Comparison of ENCODE assay signal across 14 mouse cellular contexts in the genomic region with DNA sequence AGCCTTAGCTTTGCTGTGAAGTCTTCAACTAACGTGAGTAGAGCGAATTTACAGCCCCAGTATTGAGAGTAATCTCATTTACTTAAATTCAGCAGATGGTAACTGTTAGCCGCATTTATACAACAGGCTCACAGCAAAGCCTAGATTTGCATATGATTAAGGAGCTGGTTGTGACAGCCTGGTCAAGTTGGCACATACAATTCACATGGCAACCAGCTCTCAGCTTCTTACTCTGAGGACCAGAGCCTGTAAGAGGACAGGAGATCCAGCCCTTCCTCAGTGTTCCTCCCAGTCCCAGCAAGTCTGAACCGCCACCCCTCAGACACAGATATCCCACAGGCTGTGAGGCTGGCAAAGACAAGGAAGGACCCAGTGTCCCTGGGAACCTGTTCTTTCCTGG.
DNase-seq lines count a peak whose midpoint lies in the region; ATAC-seq lines count a peak whose summit lies in the region.
"Had no signal": no experiment of that assay in that cellular context is flagged by ENCODE, and none has a peak within 500 bp of the region (broad histone marks: within the 10 kb centered on the region; RNA-seq: fewer than 3 reads in every experiment).

No protein-coding gene starts in this region.

- H3K36me3 ChIP-seq in hindbrain, embryonic 14.5 days (replicated peaks; ENCODE audit: control insufficient read depth, insufficient read depth): no peaks in the 10 kb centered on the region
- H3K36me3 ChIP-seq in hindbrain, embryonic 10.5 days: no peaks in the 10 kb centered on the region
- H3K36me3 ChIP-seq in midbrain, embryonic 13.5 days: no peaks in the 10 kb centered on the region
- H3K36me3 ChIP-seq: limb, embryonic 12.5 days; neural tube, embryonic 13.5 days had no signal

- peaks cover 7% of the 10 kb centered on the region; the same call in 1 of the 2 replicates for H3K4me1 ChIP-seq in hindbrain, embryonic 14.5 days (replicated peaks; ENCODE audit: control insufficient read depth, insufficient read depth, low read length)
- H3K4me1 ChIP-seq in hindbrain, embryonic 10.5 days (replicated peaks): peaks cover 21% of the 10 kb centered on the region; the same call in 1 of the 2 replicates
- H3K4me1 ChIP-seq in midbrain, embryonic 13.5 days (replicated peaks): peaks cover 33% of the 10 kb centered on the region

- peak; percentile 33; the same call in 1 of the 2 replicates for ATAC-seq in hindbrain, embryonic 14.5 days (ENCODE audit: low FRiP score)
- peak; percentile 70 for ATAC-seq in midbrain, embryonic 13.5 days
- no peak for ATAC-seq in CD4-positive, CD25-positive, alpha-beta regulatory T cell, adult 4 months
- ATAC-seq: liver, postnatal 0 days had no signal

- DNase-seq in hindbrain, embryonic 14.5 days (ENCODE audit: low spot score): no peak
- DNase-seq in hindbrain, embryonic 10.5 days (ENCODE audit: low spot score): no peak
- DNase-seq in adipocyte (ENCODE audit: low spot score): peak; percentile 27
- DNase-seq in brain, embryonic 18.5 days (ENCODE audit: low read depth, low spot score): peak; percentile 24
- DNase-seq in heart, postnatal 25 days (ENCODE audit: low spot score): no peak
- DNase-seq: cerebellum, postnatal 36 days; gastrocnemius, postnatal 14 days; liver, postnatal 0 days; right cerebral cortex, postnatal 14 days had no signal

- no peak overlapping the region for H3K27ac ChIP-seq in hindbrain, embryonic 14.5 days
- no peak overlapping the region for H3K27ac ChIP-seq in hindbrain, embryonic 10.5 days
- H3K27ac ChIP-seq in midbrain, embryonic 13.5 days: peak overlapping the region; percentile 32; the same call in 1 of the 2 replicates
- H3K27ac ChIP-seq: limb, embryonic 12.5 days; neural tube, embryonic 13.5 days had no signal

- 38% methylated on average over 4 of the region's 4 CpGs for WGBS in hindbrain, embryonic 14.5 days
- 78% methylated on average over 4 of the region's 4 CpGs for WGBS in hindbrain, embryonic 10.5 days
- WGBS in midbrain, embryonic 13.5 days: 30% methylated on average over 4 of the region's 4 CpGs

- no peak overlapping the region for H3K4me2 ChIP-seq in hindbrain, embryonic 14.5 days (replicated peaks)
- H3K4me2 ChIP-seq in midbrain, embryonic 13.5 days (replicated peaks): no peak overlapping the region
- H3K4me2 ChIP-seq: heart, embryonic 11.5 days; limb, embryonic 12.5 days; neural tube, embryonic 13.5 days had no signal

- no peaks in the 10 kb centered on the region for H3K27me3 ChIP-seq in hindbrain, embryonic 14.5 days (ENCODE audit: control insufficient read depth, insufficient read depth, low read length)
- no peaks in the 10 kb centered on the region for H3K27me3 ChIP-seq in hindbrain, embryonic 10.5 days (ENCODE audit: insufficient read depth, poor library complexity, severe bottlenecking)
- H3K27me3 ChIP-seq in midbrain, embryonic 13.5 days: no peaks in the 10 kb centered on the region
- H3K27me3 ChIP-seq: limb, embryonic 12.5 days; neural tube, embryonic 13.5 days had no signal

- intact Hi-C loops in heart, postnatal 25 days (cut with DNase I): no loop called here

- no peak overlapping the region for H3K4me3 ChIP-seq in hindbrain, embryonic 14.5 days (replicated peaks; ENCODE audit: low read length)
- no peak overlapping the region for H3K4me3 ChIP-seq in hindbrain, embryonic 10.5 days
- H3K4me3 ChIP-seq in midbrain, embryonic 13.5 days (replicated peaks): no peak overlapping the region
- H3K4me3 ChIP-seq: limb, embryonic 12.5 days; neural tube, embryonic 13.5 days had no signal

- H3K9ac ChIP-seq in hindbrain, embryonic 14.5 days: no peak overlapping the region
- H3K9ac ChIP-seq in midbrain, embryonic 13.5 days (replicated peaks): no peak overlapping the region
- H3K9ac ChIP-seq: limb, embryonic 12.5 days; liver, postnatal 0 days; neural tube, embryonic 13.5 days had no signal

- H3K9me3 ChIP-seq in hindbrain, embryonic 14.5 days (ENCODE audit: control insufficient read depth, low read length): no peaks in the 10 kb centered on the region
- no peaks in the 10 kb centered on the region for H3K9me3 ChIP-seq in hindbrain, embryonic 10.5 days
- H3K9me3 ChIP-seq in midbrain, embryonic 13.5 days: no peaks in the 10 kb centered on the region
- H3K9me3 ChIP-seq: neural tube, embryonic 13.5 days had no signal

Comparison
In these comparisons a context has a peak if more than half of its experiments do, and no peak if none do; other contexts are left out.
1. DNase-seq: peak in adipocyte (single experiment) and brain, embryonic 18.5 days (single experiment); none in hindbrain, embryonic 14.5 days (single experiment), hindbrain, embryonic 10.5 days (single experiment) and heart, postnatal 25 days (single experiment).